Mouse (Mus musculus) mesoderm, embryonic 11.5 days (tissue): ENCODE measurements around the gene Ngrn.

Experiments used
- DNase-seq: peaks from one replicate; pipeline ENCODE4 v3.0.0-alpha.2; 2012; ENCODE audit warnings: low read depth, low spot score

Gene Ngrn

DNA sequence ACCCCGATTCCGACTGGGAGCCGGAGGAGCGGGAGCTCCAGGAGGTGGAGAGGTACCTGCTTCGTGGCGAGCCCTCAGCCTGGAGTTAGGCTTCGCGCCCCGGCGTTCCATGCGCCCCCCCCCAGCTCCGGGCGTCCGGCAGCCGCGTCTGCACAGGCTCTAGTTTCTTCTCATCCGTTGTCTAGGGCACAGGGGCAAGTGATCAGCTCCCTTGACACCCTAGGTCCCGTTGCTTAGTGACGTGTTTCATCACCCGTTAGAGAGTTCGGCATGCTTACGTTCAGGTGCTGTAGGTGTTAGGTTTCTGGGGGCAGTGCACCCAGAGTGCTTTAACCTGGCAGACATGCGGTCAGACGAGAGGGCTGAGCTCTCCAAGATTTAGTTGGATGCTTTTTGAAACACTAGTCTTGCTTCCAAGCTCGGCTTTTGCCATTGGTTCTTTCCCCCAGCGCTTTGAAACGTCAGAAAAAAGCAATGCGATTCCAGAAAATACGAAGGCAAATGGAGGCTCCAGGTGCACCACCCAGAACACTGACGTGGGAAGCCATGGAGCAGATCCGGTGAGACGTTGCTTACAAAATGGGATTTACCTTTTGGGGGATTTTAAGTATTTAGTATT, 466 bp downstream of the Ngrn start:
- peak; percentile 12 for DNase-seq

GRCm38 (mm10) chr7:80264606-80265005, 3.6 kb downstream of the Ngrn start:
- DNase-seq, result no peak

DNA sequence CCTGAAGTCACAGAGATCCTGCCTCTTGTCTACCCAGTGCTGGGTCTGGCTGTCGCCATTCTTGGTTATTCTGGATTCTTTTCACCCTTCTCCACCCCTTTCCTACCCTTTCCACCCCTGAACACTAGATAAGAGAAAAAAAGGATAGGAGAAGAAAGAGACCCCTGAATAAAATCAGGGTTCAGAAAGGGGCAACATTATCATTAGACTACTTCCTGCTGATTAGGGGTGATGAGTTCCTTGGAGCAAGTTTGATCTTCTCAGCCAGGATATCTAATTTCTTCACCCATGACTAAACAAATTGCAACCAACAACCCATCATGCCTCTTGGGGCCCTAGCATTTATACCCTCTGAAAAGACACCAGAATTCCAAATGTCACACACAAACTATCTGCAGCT, 6.7 kb downstream of the Ngrn start:
- no peak for DNase-seq

- peak; percentile 93 for DNase-seq
Measured at GRCm38 (mm10) chr7:80268897-80269750, 8.1 kb downstream of the Ngrn start, which contains the start of gene Vps33b. Vps33b (plus strand) TSS chr7:80269649.

- peak; percentile 11 for DNase-seq
Measured at GRCm38 (mm10) chr7:80269751-80270255, 8.8 kb downstream of the Ngrn start.

DNA sequence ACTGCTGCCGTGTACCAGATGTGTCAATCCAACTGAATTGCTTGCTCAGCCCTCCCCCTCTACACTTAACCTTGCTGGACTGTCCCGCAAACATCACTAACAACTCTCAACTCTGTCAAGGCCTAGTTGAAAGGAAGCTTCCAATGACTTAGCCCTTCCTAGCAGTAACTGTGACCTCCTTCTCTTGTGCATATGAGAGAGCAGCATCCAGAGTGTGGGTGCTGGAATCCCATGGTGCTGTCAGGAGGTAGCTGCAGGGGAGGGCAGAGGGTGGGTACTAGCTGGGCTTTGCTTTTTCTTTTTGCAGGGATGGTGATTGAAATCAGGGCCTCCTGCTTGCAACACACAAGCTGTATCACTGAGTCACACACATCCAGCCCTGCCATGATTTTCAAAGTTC, 12.4 kb downstream of the Ngrn start:
- DNase-seq, result no peak

DNA sequence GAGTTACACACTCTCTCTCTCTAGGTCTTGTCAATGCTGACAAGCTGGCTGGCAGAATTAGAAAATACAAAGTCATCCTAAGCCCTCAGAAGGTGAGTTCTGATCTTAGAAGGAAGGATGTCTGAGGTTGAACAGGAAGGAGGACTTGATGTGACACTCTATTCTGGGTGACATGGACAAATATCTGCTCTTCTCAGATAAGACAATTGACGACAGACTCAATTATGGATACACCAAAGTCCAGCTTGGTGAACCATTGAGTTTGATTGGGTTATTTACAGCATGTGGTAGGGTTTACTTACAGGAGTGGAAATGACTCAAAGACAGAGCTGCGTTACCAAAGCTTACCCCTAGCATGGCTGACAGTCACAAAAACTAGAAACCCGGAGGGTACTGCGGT, 15.4 kb downstream of the Ngrn start:
- no peak for DNase-seq

DNA sequence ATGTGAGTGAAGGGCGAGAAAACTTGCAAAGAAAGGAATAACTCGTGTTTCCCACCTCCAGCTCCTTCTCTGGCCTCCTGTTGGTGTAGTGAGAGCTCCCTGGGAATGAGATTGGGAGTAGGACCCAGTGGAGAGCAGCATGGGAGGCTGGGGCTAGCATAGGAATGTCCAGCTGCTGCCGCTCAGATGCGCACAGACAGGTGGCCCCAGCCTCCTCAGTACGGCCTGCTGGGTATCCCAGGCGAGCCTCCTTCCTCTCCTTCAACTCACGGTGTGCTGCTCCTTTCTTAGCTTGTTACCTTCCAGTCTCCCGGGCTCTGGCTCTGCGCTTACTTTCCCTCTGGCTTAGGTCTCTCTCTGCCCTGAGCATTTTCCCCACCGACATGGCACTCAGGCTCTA, 19.0 kb downstream of the Ngrn start:
- no peak for DNase-seq

GRCm38 (mm10) chr7:80280998-80281397, 20.0 kb downstream of the Ngrn start:
- DNase-seq, result no peak

GRCm38 (mm10) chr7:80281646-80282045, 20.6 kb downstream of the Ngrn start:
- no peak for DNase-seq

DNA sequence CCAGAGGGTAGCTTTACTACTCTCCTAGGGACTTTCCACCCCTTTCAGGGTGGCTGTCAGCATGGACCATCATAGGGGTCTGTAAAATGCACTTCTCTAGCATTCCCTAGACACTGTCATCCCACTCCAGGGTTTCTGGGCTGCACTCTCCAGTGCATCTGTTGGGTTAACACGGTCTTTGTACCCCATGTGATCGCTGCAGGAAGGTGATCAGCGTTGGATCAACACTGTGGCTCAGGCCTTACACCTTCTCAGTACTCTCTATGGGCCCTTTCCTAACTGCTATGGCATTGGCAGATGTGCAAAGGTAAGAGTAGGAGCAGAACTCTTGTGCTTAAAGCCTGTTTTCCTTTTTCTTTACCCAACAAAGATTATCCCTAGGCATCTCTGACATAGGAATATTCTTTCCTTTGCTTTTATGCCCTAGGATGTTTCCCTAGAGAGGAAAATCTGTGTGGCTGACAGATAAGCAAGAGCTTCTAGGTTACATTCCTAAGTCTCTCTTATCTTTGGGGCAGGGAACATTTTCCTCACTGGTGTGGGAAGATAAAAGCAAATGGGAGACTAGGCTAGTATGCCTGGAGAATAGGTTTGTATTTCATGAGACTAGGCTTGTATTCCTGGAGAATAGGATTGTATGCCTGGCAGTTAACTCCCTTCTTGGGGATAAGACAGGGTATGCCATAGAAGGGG, 22.4 kb downstream of the Ngrn start:
- DNase-seq, result no peak

DNA sequence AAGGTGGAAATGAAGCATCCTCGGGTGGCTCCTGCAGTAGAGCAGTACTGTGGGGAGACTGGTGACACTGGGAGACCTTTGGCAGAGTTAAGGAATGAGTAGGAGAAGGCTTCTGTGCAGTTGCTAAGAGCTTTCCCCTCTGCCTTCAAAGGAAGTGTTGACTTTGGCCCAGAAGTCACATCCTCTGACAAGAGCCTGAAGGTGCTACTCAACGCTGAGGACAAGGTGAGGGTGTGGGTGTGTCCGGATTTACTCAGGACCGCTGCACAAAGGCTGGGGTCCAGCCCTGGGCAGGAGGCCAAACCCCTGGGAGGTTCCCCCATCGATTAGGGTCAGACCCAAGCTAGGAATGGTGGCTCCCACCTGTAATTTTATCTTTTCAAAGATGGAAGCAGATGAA, 23.4 kb downstream of the Ngrn start:
- no peak for DNase-seq

- no peak for DNase-seq
Measured at GRCm38 (mm10) chr7:80285725-80286124, 24.7 kb downstream of the Ngrn start.

DNA sequence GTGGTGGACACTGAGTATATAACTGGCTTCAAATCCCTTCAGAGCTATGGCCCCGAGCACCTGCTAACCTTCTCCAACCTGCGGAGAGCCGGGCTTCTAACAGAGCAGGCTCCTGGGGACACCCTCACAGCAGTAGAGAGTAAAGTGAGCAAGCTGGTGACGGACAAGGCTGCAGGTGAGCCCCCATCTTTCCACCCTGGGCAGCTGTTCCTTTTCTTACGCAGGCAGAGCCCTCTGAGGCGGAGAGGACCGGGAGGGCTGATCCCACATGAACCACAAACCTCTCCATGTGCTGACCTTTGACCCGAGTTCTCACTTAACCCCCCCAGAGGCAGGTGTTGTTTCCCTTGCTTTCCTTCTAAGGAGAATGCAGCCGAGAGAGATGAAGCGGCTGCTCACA, 26.7 kb downstream of the Ngrn start:
- no peak for DNase-seq

DNA sequence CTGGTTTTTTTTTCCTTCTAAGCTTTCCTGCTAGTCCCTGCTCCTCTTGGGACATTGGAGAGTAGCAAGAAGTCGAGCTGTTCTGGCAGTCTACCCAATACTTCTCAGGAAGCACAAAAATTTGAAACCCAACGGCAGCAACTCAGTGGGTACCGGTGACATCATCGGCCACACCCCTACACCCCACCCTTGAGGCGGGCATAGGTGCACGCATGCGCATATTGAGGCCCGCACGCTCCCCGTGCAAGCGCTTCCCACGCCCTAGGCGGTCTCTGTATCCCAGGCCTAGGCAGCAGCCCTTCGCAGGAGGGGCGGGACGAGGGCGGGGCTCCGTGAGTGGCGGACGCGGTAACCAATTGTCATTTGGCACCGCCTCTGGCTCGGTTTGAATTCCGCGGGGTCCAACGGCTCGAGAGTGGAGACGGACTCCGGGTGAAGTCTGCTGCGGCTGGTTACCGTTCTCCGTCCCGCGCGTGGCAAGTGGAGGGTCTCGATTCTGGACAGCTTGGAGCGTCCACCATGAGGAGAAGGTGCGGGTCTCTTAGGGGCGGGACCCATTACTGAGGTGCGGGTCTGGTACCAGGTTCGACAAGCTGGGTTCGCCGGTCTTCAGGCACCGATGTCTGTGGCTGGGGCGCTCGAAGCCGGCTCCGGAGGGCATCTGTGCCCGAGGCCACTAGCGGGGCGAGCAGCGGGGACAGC, 33.2 kb downstream of the Ngrn start, which contains the start of gene Prc1:
Prc1 (plus strand) TSS at position 389 of the 702 bp plus-strand sequence.
- DNase-seq, result peak; percentile 98

GRCm38 (mm10) chr7:80294764-80295648, 34.0 kb downstream of the Ngrn start:
- no peak for DNase-seq

- no peak for DNase-seq
Measured at GRCm38 (mm10) chr7:80296462-80296861, 35.4 kb downstream of the Ngrn start.

GRCm38 (mm10) chr7:80297041-80297440, 36.0 kb downstream of the Ngrn start:
- DNase-seq, result no peak

- no peak for DNase-seq
Measured at GRCm38 (mm10) chr7:80298754-80299153, 37.7 kb downstream of the Ngrn start.

GRCm38 (mm10) chr7:80299568-80299967, 38.6 kb downstream of the Ngrn start:
- DNase-seq, result no peak

GRCm38 (mm10) chr7:80301522-80301921, 40.5 kb downstream of the Ngrn start:
- no peak for DNase-seq
